Mouse (Mus musculus): ENCODE results near the gene Zbtb11.
A peak's percentile ranks its signal among the peaks of the same experiment; 100 is the strongest.
"Not testable (repeated sequence)": the region's sequence is repeated elsewhere in the genome, so short reads cannot be mapped to it uniquely, and the experiment has no call there.

The Zbtb11 gene

DNA sequence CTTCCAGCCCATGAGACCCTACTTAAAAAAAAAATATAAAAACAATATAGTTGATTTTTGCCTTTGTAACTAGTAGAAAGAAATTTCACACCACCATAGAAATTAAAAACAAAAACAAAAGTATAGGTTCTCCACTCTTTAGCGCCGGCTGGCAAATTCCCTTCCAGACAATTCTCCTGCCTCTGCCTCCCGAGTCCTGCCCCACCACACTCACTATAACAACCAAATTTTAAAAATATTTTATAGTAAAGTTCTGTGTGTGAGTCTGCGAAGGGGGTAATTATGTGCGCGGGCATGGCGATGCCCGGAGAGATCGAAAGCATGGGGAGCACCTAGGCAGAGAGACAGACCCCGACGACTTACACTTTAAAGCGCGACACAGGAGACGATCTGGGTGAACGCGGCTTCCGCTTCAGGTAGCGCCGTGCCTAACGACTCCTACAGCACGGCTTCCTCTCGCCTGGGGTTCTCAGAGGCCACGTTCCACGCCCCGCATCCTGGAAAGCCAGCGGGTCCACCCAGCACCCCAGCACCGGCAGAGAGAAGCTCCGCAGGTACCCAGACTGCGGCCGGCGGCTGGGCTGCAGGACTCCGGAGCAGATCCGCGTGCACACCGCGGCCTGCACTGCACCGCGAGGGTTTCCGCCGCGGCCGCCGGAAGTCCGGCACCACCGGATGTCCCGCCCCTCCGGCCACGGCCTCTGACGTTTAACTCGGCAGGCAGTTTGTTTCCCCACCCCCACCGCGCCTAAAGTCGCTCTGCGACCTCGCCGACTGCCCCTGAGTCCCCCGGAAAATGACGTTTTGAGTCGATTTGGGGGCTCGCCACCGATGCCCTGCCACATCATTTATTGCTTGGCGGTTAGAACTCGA, 63.7 kb downstream of the Zbtb11 start, which contains the start of gene Trmt10c:
Trmt10c (minus strand) TSS at position 682 of the 873 bp plus-strand sequence.
- DNase-seq (ENCODE audit: low read depth, low spot score), result peak; percentile 87

DNA sequence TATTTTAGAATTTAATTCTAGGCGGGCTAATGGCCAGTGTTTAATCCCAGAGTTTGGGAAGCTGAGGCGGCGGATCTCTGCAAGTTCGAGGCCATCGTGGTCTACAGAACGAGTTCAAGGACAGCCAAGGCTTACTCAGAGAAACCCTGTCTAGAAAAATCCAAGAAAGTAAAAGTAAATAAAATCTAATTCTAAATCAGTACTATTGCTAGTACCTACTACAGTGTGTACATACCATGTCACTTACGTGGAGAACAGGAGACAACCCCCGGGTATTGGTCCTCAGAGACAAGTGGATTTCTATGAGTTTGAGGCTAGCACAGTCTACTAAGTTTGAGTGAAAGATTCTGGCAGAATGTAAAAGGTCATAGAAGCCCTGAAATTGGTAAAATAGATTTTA, 64.4 kb downstream of the Zbtb11 start:
- DNase-seq (ENCODE audit: low read depth, low spot score), result no peak

DNA sequence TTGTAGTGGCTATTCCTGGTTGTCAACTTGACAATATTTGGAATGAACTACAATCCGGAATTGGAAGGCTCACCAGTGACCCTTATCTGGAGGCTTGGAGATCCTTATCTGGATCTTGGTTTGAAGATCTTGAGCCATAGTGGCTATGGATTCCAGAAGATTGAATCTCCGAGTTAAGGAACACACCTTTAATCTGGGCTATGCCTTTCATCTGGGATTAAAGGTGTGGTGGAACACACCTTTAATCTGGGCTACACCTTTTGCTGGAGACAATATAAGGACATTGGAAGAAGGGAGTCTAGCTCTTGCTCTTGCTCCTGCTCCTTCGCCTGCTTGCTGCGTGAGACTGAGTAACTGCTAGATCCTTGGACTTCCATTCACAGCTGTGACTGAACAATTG, 74.4 kb downstream of the Zbtb11 start, which contains the start of gene Senp7:
Senp7 (plus strand) TSS at position 301 of the 400 bp plus-strand sequence.
- not testable (repeated sequence) for DNase-seq (ENCODE audit: low read depth, low spot score)

DNA sequence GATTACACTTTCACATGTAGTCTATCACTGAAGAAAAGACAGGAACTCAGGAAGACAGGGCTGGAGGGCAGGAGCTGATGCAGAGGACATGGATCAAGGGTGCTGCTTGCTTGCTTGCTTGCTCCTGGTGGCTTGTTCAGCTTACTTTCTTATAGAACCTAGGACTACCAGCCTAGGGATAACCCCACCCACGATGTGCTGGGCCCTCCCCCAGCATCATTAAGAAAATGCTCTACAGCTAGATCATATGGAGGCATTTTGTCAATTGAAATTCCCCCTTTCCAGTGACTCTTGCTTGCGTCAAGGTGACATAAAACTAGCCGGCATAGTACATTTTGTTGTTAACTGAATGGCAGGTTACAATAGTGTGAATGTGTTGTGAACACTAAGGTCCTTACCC, 82.2 kb downstream of the Zbtb11 start:
- DNase-seq (ENCODE audit: low read depth, low spot score), result no peak

DNA sequence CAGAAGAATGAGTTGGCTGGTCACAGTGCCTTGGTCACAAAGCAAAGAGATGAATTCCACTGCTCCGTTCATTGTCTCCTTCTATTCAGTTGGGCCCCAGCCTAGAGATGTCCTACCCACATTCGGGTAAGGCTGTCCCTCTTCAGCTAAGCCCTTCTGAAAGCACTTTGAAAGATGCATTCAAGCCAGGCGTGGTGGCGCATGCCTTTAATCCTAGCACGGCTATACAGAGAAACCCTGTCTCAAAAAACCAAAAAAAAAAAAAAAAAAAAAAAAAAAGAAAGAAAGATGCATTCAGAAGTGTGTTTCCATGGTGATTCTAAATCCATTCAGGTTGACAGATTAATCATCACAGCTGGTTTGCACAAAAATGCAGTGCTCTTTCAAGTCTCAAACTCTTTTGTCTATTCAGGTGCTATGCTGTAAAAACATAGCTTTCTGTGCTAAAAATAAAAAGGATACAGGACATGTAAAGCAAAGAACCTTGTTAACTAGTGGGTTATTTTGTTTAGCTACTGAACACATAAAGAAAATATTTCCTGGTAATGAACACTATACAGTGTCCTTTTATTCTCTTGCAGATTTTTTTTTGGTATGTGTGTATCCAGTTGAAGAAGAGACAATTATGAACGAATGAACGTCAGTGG, 83.4 kb downstream of the Zbtb11 start:
- DNase-seq (ENCODE audit: low read depth, low spot score), result no peak

DNA sequence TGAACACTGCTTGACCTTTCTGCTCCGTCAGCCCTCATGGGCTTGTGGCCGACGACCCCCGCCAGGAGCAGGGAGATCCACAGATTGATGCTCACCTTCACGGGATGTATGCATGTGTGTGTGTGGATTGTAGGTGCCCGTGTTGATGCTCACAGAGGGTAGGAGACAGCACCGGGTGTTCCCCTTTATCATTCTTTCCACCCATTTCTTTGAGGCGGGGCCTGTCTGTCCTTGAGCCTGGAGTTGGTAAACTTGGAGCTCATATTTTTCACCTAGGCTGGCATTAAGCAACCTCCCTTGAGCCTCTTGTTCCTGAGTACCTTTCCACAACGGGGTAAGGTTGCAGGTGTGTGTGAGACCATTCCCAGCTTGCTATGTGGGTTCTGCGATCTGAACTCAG, 84.5 kb downstream of the Zbtb11 start:
- DNase-seq (ENCODE audit: low read depth, low spot score), result no peak
